Mouse (Mus musculus) limb, embryonic 12.5 days (tissue): Measurements from ENCODE around the gene Lpp. TPM values are rescaled to one million over a fixed set of nuclear protein-coding genes. Genes with fewer than 3 reads are reported as not detected.

Experiments
- ATAC-seq: fragments of 200-750 bp; cut with Nextera tagmentation; 2 replicates; pipeline ENCODE4 v1.8.0; 2017; ENCODE audit warnings: low read depth, moderate TSS enrichment; ENCODE audit not compliant: insufficient number of reproducible peaks, insufficient read depth, low FRiP score, low TSS enrichment
- H3K27ac ChIP-seq: fragments of 300-500 bp; sonication (generic); 2 replicates; pipeline ENCODE4 v1.5.1; 2016; ENCODE audit warnings: mild to moderate bottlenecking, moderate library complexity
- H3K27me3 ChIP-seq: fragments of 300-500 bp; sonication (generic); 2 replicates; pipeline ENCODE4 v1.6.1; 2016; ENCODE audit warnings: mild to moderate bottlenecking, moderate library complexity
- H3K36me3 ChIP-seq: fragments of 300-500 bp; sonication (generic); 2 replicates; pipeline ENCODE4 v1.6.1; 2016; ENCODE audit warnings: mild to moderate bottlenecking, moderate library complexity
- H3K4me1 ChIP-seq: fragments of 300-500 bp; sonication (generic); replicated peaks from 2 replicates; pipeline ENCODE4 v1.6.1; 2016
- H3K4me2 ChIP-seq: fragments of 300-500 bp; sonication (generic); 2 replicates; pipeline ENCODE4 v1.6.1; 2016; ENCODE audit warnings: mild to moderate bottlenecking, moderate library complexity
- H3K4me3 ChIP-seq: fragments of 300-500 bp; sonication (generic); replicated peaks from 2 replicates; pipeline ENCODE4 v1.5.1; 2016; ENCODE audit warnings: mild to moderate bottlenecking
- H3K9ac ChIP-seq: fragments of 300-500 bp; sonication (generic); replicated peaks from 2 replicates; pipeline ENCODE4 v1.6.1; 2016; ENCODE audit warnings: mild to moderate bottlenecking, moderate library complexity
- H3K9me3 ChIP-seq: fragments of 300-500 bp; sonication (generic); 2 replicates; pipeline ENCODE4 v1.6.1; 2016; ENCODE audit warnings: mild to moderate bottlenecking, moderate library complexity
- WGBS: fragments of 180-500 bp; shearing (Covaris S2); methylation state at CpG from one replicate; pipeline ENCODE4 v1.1.7; 2016; 5-methylcytosine and 5-hydroxymethylcytosine counted together
- polyA plus RNA-seq: library from polyadenylated mRNA; unstranded; fragments of >200 nt; fragmentation: Nextera tagmentation; extraction: Ambion mirVana; gene quantifications from 2 replicates; pipeline ENCODE4 v1.2.1, GENCODE M21; 2016

The Lpp gene
- polyA plus RNA-seq, 1 experiment from 2014 or later = 39.4 TPM

GRCm38 (mm10) chr16:24651655-24652654, 258.6 kb downstream of the Lpp start:
- no peaks in the 10 kb centered on the region for H3K27me3 ChIP-seq
- no peaks in the 10 kb centered on the region for H3K9me3 ChIP-seq
- ATAC-seq = no peak
- no peaks in the 10 kb centered on the region; the same call in 1 of the 2 replicates for H3K4me1 ChIP-seq
- H3K9ac ChIP-seq = no peak overlapping the region
- no peak overlapping the region for H3K4me3 ChIP-seq
- WGBS = 72% methylated on average over 8 of the region's 8 CpGs
- no peaks in the 10 kb centered on the region for H3K36me3 ChIP-seq
- no peak overlapping the region for H3K4me2 ChIP-seq
- no peak overlapping the region for H3K27ac ChIP-seq

GRCm38 (mm10) chr16:24653041-24653440, 259.7 kb downstream of the Lpp start:
- Histone ChIP-seq H3K4me3 (no peak overlapping the region), H3K36me3 (no peaks in the 10 kb centered on the region), H3K4me2 (no peak overlapping the region), H3K9ac (no peak overlapping the region), H3K27ac (no peak overlapping the region), H3K9me3 (no peaks in the 10 kb centered on the region), H3K4me1 (no peaks in the 10 kb centered on the region; the same call in 1 of the 2 replicates), H3K27me3 (no peaks in the 10 kb centered on the region)
- WGBS = 74% methylated on average over 5 of the region's 5 CpGs
- no peak for ATAC-seq

GRCm38 (mm10) chr16:24655116-24655515, 261.8 kb downstream of the Lpp start:
- H3K4me1 ChIP-seq = no peaks in the 10 kb centered on the region; the same call in 1 of the 2 replicates
- no peaks in the 10 kb centered on the region for H3K9me3 ChIP-seq
- no peak overlapping the region for H3K27ac ChIP-seq
- ATAC-seq = no peak
- no peak overlapping the region for H3K9ac ChIP-seq
- no peak overlapping the region for H3K4me2 ChIP-seq
- 67% methylated on average over 3 of the region's 3 CpGs for WGBS
- H3K36me3 ChIP-seq = no peaks in the 10 kb centered on the region
- no peaks in the 10 kb centered on the region for H3K27me3 ChIP-seq
- no peak overlapping the region for H3K4me3 ChIP-seq

- no peaks in the 10 kb centered on the region for H3K27me3 ChIP-seq
- no peak for ATAC-seq
- H3K9me3 ChIP-seq = no peaks in the 10 kb centered on the region
- no peak overlapping the region for H3K27ac ChIP-seq
- no peaks in the 10 kb centered on the region for H3K36me3 ChIP-seq
- H3K4me3 ChIP-seq = no peak overlapping the region
- WGBS = 92% methylated on average over 8 of the region's 8 CpGs
- H3K9ac ChIP-seq = no peak overlapping the region
- no peaks in the 10 kb centered on the region; the same call in 1 of the 2 replicates for H3K4me1 ChIP-seq
- no peak overlapping the region for H3K4me2 ChIP-seq
Measured at GRCm38 (mm10) chr16:24656026-24656425, 262.7 kb downstream of the Lpp start.

GRCm38 (mm10) chr16:24656752-24657151, 263.4 kb downstream of the Lpp start:
- 91% methylated on average over 5 of the region's 5 CpGs for WGBS
- Histone ChIP-seq H3K9ac (no peak overlapping the region), H3K4me3 (no peak overlapping the region), H3K4me2 (no peak overlapping the region), H3K9me3 (no peaks in the 10 kb centered on the region), H3K36me3 (no peaks in the 10 kb centered on the region), H3K27ac (no peak overlapping the region), H3K27me3 (no peaks in the 10 kb centered on the region), H3K4me1 (no peaks in the 10 kb centered on the region; the same call in 1 of the 2 replicates)
- ATAC-seq = no peak

- H3K27me3 ChIP-seq = no peaks in the 10 kb centered on the region
- no peaks in the 10 kb centered on the region for H3K4me1 ChIP-seq
- no peaks in the 10 kb centered on the region for H3K9me3 ChIP-seq
- H3K4me3 ChIP-seq = no peak overlapping the region
- no peak overlapping the region for H3K27ac ChIP-seq
- H3K36me3 ChIP-seq = no peaks in the 10 kb centered on the region
- no peak overlapping the region for H3K9ac ChIP-seq
- no peak overlapping the region for H3K4me2 ChIP-seq
- 94% methylated on average over 2 of the region's 2 CpGs for WGBS
- no peak for ATAC-seq
Measured at GRCm38 (mm10) chr16:24659049-24659448, 265.7 kb downstream of the Lpp start.

GRCm38 (mm10) chr16:24664131-24664530, 270.8 kb downstream of the Lpp start:
- Histone ChIP-seq H3K9ac (no peak overlapping the region), H3K27me3 (no peaks in the 10 kb centered on the region), H3K4me1 (no peaks in the 10 kb centered on the region), H3K9me3 (no peaks in the 10 kb centered on the region), H3K27ac (no peak overlapping the region), H3K4me3 (no peak overlapping the region), H3K36me3 (peaks cover 4% of the 10 kb centered on the region; the same call in 1 of the 2 replicates), H3K4me2 (no peak overlapping the region)
- no peak for ATAC-seq

- Histone ChIP-seq H3K36me3 (peaks cover 4% of the 10 kb centered on the region; the same call in 1 of the 2 replicates), H3K4me1 (no peaks in the 10 kb centered on the region), H3K9me3 (no peaks in the 10 kb centered on the region), H3K27ac (no peak overlapping the region), H3K4me2 (no peak overlapping the region), H3K4me3 (no peak overlapping the region), H3K27me3 (no peaks in the 10 kb centered on the region), H3K9ac (no peak overlapping the region)
- no peak for ATAC-seq
- WGBS = 91% methylated on average over 5 of the region's 5 CpGs
Measured at GRCm38 (mm10) chr16:24669718-24670460, 276.6 kb downstream of the Lpp start.

- Histone ChIP-seq H3K27ac (no peak overlapping the region), H3K4me1 (no peaks in the 10 kb centered on the region), H3K4me2 (no peak overlapping the region), H3K36me3 (peaks cover 15% of the 10 kb centered on the region), H3K4me3 (no peak overlapping the region), H3K9me3 (no peaks in the 10 kb centered on the region), H3K9ac (no peak overlapping the region), H3K27me3 (no peaks in the 10 kb centered on the region)
- no peak for ATAC-seq
Measured at GRCm38 (mm10) chr16:24678942-24679341, 285.6 kb downstream of the Lpp start.

GRCm38 (mm10) chr16:24695062-24695461, 301.8 kb downstream of the Lpp start:
- Histone ChIP-seq H3K4me1 (no peaks in the 10 kb centered on the region), H3K4me2 (no peak overlapping the region), H3K27ac (no peak overlapping the region), H3K9ac (no peak overlapping the region), H3K9me3 (no peaks in the 10 kb centered on the region), H3K36me3 (no peaks in the 10 kb centered on the region), H3K4me3 (no peak overlapping the region), H3K27me3 (no peaks in the 10 kb centered on the region)
- no peak for ATAC-seq
- 93% methylated on average over 4 of the region's 4 CpGs for WGBS

GRCm38 (mm10) chr16:24704215-24704614, 310.9 kb downstream of the Lpp start:
- no peaks in the 10 kb centered on the region for H3K27me3 ChIP-seq
- no peaks in the 10 kb centered on the region for H3K9me3 ChIP-seq
- no peaks in the 10 kb centered on the region for H3K36me3 ChIP-seq
- no peak overlapping the region for H3K9ac ChIP-seq
- H3K4me2 ChIP-seq = no peak overlapping the region
- H3K4me1 ChIP-seq = no peaks in the 10 kb centered on the region
- no peak for ATAC-seq
- no peak overlapping the region for H3K4me3 ChIP-seq
- 94% methylated on average over 3 of the region's 3 CpGs for WGBS
- H3K27ac ChIP-seq = no peak overlapping the region
